Mouse (Mus musculus): Measurements from ENCODE around the gene Sycp1. TPM values are rescaled to one million over a fixed set of nuclear protein-coding genes. Genes with fewer than 3 reads are reported as not detected.

Sycp1 gene
- not detected in 2 replicates for polyA plus RNA-seq (2015; fragmentation: Nextera tagmentation; extraction: Ambion mirVana)

DNA sequence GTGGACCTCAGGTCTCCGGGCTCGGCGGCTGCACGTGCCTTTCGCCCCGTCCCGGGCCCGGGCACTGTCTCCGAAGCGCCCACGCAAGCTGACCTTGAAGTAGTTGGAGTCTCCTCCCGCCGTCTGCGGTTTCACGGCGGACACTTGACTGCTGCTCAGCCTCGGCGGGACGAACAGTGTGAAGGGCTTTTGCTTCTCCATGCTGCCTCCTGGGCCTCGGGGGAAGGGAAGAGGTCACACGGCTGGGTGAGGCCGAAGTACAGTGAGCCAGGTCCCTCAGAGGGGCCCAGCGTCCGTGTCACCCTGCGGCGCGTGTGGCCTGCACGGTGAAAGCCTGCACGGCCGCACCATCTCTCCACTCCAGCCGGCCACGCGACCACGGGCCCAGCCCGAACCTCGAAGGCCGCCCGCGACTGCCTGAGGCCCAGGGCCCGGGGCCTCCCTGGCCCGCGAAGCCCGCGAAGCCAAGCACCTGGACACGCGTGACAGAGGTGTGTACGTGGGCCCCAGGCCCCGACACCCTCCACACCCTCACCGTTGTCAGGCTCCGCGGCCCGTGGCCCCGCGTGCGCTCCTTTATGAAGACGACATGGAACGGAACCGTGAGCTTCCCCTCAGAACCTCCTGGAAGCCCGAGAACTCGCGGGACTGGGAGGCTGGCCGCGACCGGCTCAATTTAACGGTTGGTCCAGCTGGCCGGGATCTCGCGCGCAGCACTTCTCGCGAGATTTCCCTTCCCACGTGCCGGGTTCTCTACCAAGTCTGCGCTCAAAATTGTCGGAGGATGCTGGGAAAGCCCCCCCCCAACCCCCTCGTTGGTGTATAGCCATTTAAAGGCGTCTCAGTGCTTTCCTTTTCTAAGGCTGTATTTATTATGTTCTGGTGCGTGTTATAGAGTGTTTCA lies at the start of gene Sycp1:
TSS of gene Sycp1 (minus strand) at position 650 of the 904 bp plus-strand sequence.
- 93% methylated on average over 78 of the region's 78 CpGs for WGBS
- no peaks in the 10 kb centered on the region for H3K4me1 ChIP-seq (replicated peaks; ENCODE audit: control insufficient read depth, insufficient read depth)
- no peak for TF ChIP-seq CTCF (IDR thresholded peaks at IDR 0.05; ENCODE audit: low read depth)
- TF ChIP-seq EP300 (optimal IDR thresholded peaks at IDR 0.05) = no peak
- no peak within 1 kb of the TSS for H3K4me3 ChIP-seq (ENCODE audit: low read depth, low read length)
- H3K9me3 ChIP-seq (ENCODE audit: control insufficient read depth, low read length) = no peaks in the 10 kb centered on the region
- no peaks in the 10 kb centered on the region for H3K36me3 ChIP-seq (ENCODE audit: control insufficient read depth, insufficient read depth, low read length)
- no peak within 1 kb of the TSS for H3K27ac ChIP-seq (replicated peaks)
- DNase-seq (ENCODE audit: low spot score) (no peak), ATAC-seq (ENCODE audit: low FRiP score, low TSS enrichment) (no peak)
- H3K9ac ChIP-seq (ENCODE audit: low read length) = no peak within 1 kb of the TSS
- no peak within 1 kb of the TSS for H3K4me2 ChIP-seq (replicated peaks; ENCODE audit: low read depth)
- no peaks in the 10 kb centered on the region for H3K27me3 ChIP-seq (ENCODE audit: control insufficient read depth, insufficient read depth, low read length)

- H3K9ac ChIP-seq (ENCODE audit: low read length) = no peak overlapping the region
- DNase-seq (ENCODE audit: low spot score) (no peak), ATAC-seq (ENCODE audit: low FRiP score, low TSS enrichment) (no peak)
- H3K9me3 ChIP-seq (ENCODE audit: control insufficient read depth, low read length) = no peaks in the 10 kb centered on the region
- WGBS = 43% methylated on average over 3 of the region's 3 CpGs
- TF ChIP-seq CTCF (IDR thresholded peaks at IDR 0.05; ENCODE audit: low read depth) = no peak
- no peak for TF ChIP-seq EP300 (optimal IDR thresholded peaks at IDR 0.05)
- no peak overlapping the region for H3K27ac ChIP-seq (replicated peaks)
- H3K4me2 ChIP-seq (replicated peaks; ENCODE audit: low read depth) = no peak overlapping the region
- no peaks in the 10 kb centered on the region for H3K4me1 ChIP-seq (replicated peaks; ENCODE audit: control insufficient read depth, insufficient read depth)
- H3K27me3 ChIP-seq (ENCODE audit: control insufficient read depth, insufficient read depth, low read length) = no peaks in the 10 kb centered on the region
- no peak overlapping the region for H3K4me3 ChIP-seq (ENCODE audit: low read depth, low read length)
- H3K36me3 ChIP-seq (ENCODE audit: control insufficient read depth, insufficient read depth, low read length) = no peaks in the 10 kb centered on the region
These were observed 44.4 kb upstream of the Sycp1 start for GRCm38 (mm10) chr3:102980349-102980736.

GRCm38 (mm10) chr3:102979550-102980348 lies 43.8 kb upstream of the Sycp1 start:
- H3K4me1 ChIP-seq (replicated peaks; ENCODE audit: control insufficient read depth, insufficient read depth) = no peaks in the 10 kb centered on the region
- H3K4me3 ChIP-seq (ENCODE audit: low read depth, low read length) = no peak overlapping the region
- H3K4me2 ChIP-seq (replicated peaks; ENCODE audit: low read depth) = no peak overlapping the region
- DNase-seq (ENCODE audit: low spot score) = no peak
- no peaks in the 10 kb centered on the region for H3K36me3 ChIP-seq (ENCODE audit: control insufficient read depth, insufficient read depth, low read length)
- no peak for TF ChIP-seq CTCF (IDR thresholded peaks at IDR 0.05; ENCODE audit: low read depth)
- no peak for TF ChIP-seq EP300 (optimal IDR thresholded peaks at IDR 0.05)
- 32% methylated on average over 10 of the region's 10 CpGs for WGBS
- H3K27ac ChIP-seq (replicated peaks) = no peak overlapping the region
- no peak for ATAC-seq (ENCODE audit: low FRiP score, low TSS enrichment)
- no peaks in the 10 kb centered on the region for H3K27me3 ChIP-seq (ENCODE audit: control insufficient read depth, insufficient read depth, low read length)
- H3K9ac ChIP-seq (ENCODE audit: low read length) = no peak overlapping the region
- H3K9me3 ChIP-seq (ENCODE audit: control insufficient read depth, low read length) = no peaks in the 10 kb centered on the region

DNA sequence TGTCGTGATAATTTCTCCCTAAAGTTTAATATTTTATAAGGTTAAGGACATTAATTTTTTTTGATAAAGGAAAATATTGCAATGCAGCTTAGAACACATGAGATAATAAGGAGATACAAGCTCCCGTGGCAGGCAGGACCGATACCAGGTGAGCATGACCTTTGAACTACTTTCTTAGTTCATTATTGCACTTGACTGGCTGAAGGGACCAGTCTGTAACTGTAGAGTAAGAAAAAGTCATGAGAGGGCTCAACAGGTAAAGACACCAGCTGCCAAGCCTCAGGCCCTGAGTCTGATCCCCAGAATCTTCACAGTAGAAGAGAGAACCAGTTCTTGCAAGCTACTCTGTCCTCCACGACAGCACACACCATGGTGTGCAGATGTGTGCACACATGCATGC lies 41.0 kb upstream of the Sycp1 start:
- WGBS = 60% methylated on average over 4 of the region's 4 CpGs
- Histone ChIP-seq H3K27me3 (ENCODE audit: control insufficient read depth, insufficient read depth, low read length) (no peaks in the 10 kb centered on the region), H3K4me3 (ENCODE audit: low read depth, low read length) (no peak overlapping the region), H3K4me2 (replicated peaks; ENCODE audit: low read depth) (no peak overlapping the region), H3K9me3 (ENCODE audit: control insufficient read depth, low read length) (no peaks in the 10 kb centered on the region), H3K4me1 (replicated peaks; ENCODE audit: control insufficient read depth, insufficient read depth) (no peaks in the 10 kb centered on the region), H3K9ac (ENCODE audit: low read length) (no peak overlapping the region), H3K27ac (replicated peaks) (no peak overlapping the region), H3K36me3 (ENCODE audit: control insufficient read depth, insufficient read depth, low read length) (no peaks in the 10 kb centered on the region)
- DNase-seq (ENCODE audit: low spot score) (no peak), ATAC-seq (ENCODE audit: low FRiP score, low TSS enrichment) (no peak)
- no peak for TF ChIP-seq CTCF (IDR thresholded peaks at IDR 0.05; ENCODE audit: low read depth)
- TF ChIP-seq EP300 (optimal IDR thresholded peaks at IDR 0.05) = no peak

- Histone ChIP-seq H3K27ac (replicated peaks) (no peak overlapping the region), H3K9ac (ENCODE audit: low read length) (no peak overlapping the region), H3K4me3 (ENCODE audit: low read depth, low read length) (no peak overlapping the region), H3K27me3 (ENCODE audit: control insufficient read depth, insufficient read depth, low read length) (no peaks in the 10 kb centered on the region), H3K4me1 (replicated peaks; ENCODE audit: control insufficient read depth, insufficient read depth) (no peaks in the 10 kb centered on the region), H3K4me2 (replicated peaks; ENCODE audit: low read depth) (no peak overlapping the region), H3K9me3 (ENCODE audit: control insufficient read depth, low read length) (no peaks in the 10 kb centered on the region), H3K36me3 (ENCODE audit: control insufficient read depth, insufficient read depth, low read length) (no peaks in the 10 kb centered on the region)
- TF ChIP-seq CTCF (IDR thresholded peaks at IDR 0.05; ENCODE audit: low read depth) (no peak), EP300 (optimal IDR thresholded peaks at IDR 0.05) (no peak)
- WGBS = 60% methylated on average over 3 of the region's 3 CpGs
- no peak for ATAC-seq (ENCODE audit: low FRiP score, low TSS enrichment)
- no peak for DNase-seq (ENCODE audit: low spot score)
These were observed 34.6 kb upstream of the Sycp1 start for GRCm38 (mm10) chr3:102970508-102970907.

All from stomach, postnatal 0 days (tissue).